Mouse (Mus musculus): ENCODE data around the gene Cetn4.

DNA sequence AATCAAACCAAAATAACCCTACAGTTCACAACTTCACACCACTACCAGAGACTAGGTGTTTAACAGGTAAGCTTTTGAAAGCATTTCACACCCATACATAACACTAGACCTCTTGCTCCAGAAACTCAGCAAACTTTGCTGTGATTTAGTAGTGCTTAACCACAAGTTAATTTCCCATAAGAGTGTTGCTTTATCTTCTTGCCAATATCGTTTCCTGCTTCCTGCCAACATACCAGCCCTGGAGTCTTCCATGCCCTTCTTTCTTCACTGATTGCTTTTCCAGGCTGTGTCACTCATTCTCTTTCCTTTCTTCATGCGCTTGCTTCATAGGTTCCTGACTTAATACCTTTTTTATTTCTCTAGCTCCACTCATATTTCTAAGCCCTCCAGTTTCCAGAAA lies 16.0 kb upstream of the Cetn4 start:
- TF ChIP-seq TBP (conservative IDR thresholded peaks at IDR 0.05; ENCODE audit: low read depth, low read length), result no peak
- no peak for TF ChIP-seq MAX (IDR thresholded peaks at IDR 0.05; ENCODE audit: low read length)
- no peak for TF ChIP-seq ZNF384 (IDR thresholded peaks at IDR 0.05; ENCODE audit: low read depth, low read length)
- no peak for TF ChIP-seq POLR2A (IDR thresholded peaks at IDR 0.05; ENCODE audit: low read depth, low read length)
- TF ChIP-seq CHD2 (IDR thresholded peaks at IDR 0.05; ENCODE audit: low read length), result no peak
- TF ChIP-seq CTCF (conservative IDR thresholded peaks at IDR 0.05 in 1 of 2, IDR thresholded peaks at IDR 0.05 in 1 of 2; ENCODE audit: low read depth in 2 of 2, low read length in 2 of 2), result no peak
- TF ChIP-seq MAFK (IDR thresholded peaks at IDR 0.05; ENCODE audit: insufficient replicate concordance, low read length), result no peak
